Mouse (Mus musculus) intestine, embryonic 16.5 days (tissue): ENCODE data around the gene Ednrb. TPM values are rescaled to one million over a fixed set of nuclear protein-coding genes. Genes with fewer than 3 reads are reported as not detected.

ENCODE experiments used
- ATAC-seq: fragments of 200-750 bp; cut with Nextera tagmentation; 2 replicates; pipeline ENCODE4 v1.8.0; 2017; ENCODE audit warnings: moderate TSS enrichment, moderate library complexity
- H3K27ac ChIP-seq: fragments of 300-500 bp; sonication (generic); 2 replicates; pipeline ENCODE4 v1.5.1; 2014; ENCODE audit warnings: mild to moderate bottlenecking, low read length
- H3K27me3 ChIP-seq: fragments of 300-500 bp; sonication (generic); replicated peaks from 2 replicates; pipeline ENCODE4 v1.6.1; 2014; ENCODE audit warnings: low read length, control low read depth, mixed read lengths; ENCODE audit not compliant: control insufficient read depth, insufficient read depth
- H3K36me3 ChIP-seq: fragments of 300-500 bp; sonication (generic); 2 replicates; pipeline ENCODE4 v1.6.1; 2014; ENCODE audit warnings: low read length, control low read depth; ENCODE audit not compliant: control insufficient read depth, insufficient read depth
- H3K4me1 ChIP-seq: fragments of 300-500 bp; sonication (generic); 2 replicates; pipeline ENCODE4 v1.6.1; 2014; ENCODE audit warnings: low read length, control low read depth, mixed read lengths; ENCODE audit not compliant: control insufficient read depth, insufficient read depth
- H3K4me2 ChIP-seq: fragments of 300-500 bp; sonication (generic); 2 replicates; pipeline ENCODE4 v1.6.1; 2014; ENCODE audit warnings: low read depth, low read length, control low read depth
- H3K4me3 ChIP-seq: fragments of 300-500 bp; sonication (generic); 2 replicates; pipeline ENCODE4 v1.5.1; 2014; ENCODE audit warnings: mild to moderate bottlenecking, low read length
- H3K9ac ChIP-seq: fragments of 300-500 bp; sonication (generic); 2 replicates; pipeline ENCODE4 v1.6.1; 2014; ENCODE audit warnings: low read depth, low read length
- H3K9me3 ChIP-seq: fragments of 300-500 bp; sonication (generic); 2 replicates; pipeline ENCODE4 v1.6.1; 2016; ENCODE audit warnings: low read length, control low read depth; ENCODE audit not compliant: control insufficient read depth
- WGBS: fragments of 180-500 bp; shearing (Covaris S2); extraction: QIAGEN DNeasy Blood & Tissue Kit; methylation state at CpG from one replicate; pipeline ENCODE4 v1.1.7; 2014; 5-methylcytosine and 5-hydroxymethylcytosine counted together
- polyA plus RNA-seq: library from polyadenylated mRNA; unstranded; fragments of >200 nt; fragmentation: Nextera tagmentation; extraction: Ambion mirVana; gene quantifications from 2 replicates; pipeline ENCODE4 v1.2.1, GENCODE M21; 2015

Gene Ednrb
- polyA plus RNA-seq, 1 experiment from 2014 or later, result 133 TPM

GRCm38 (mm10) chr14:103850071-103850845, 6.1 kb upstream of the Ednrb start:
- H3K36me3 ChIP-seq, result no peaks in the 10 kb centered on the region
- H3K4me1 ChIP-seq, result no peaks in the 10 kb centered on the region
- no peak overlapping the region for H3K27ac ChIP-seq
- H3K4me3 ChIP-seq, result no peak overlapping the region
- no peak for ATAC-seq
- H3K4me2 ChIP-seq, result no peak overlapping the region
- 79% methylated on average over 7 of the region's 7 CpGs for WGBS
- H3K9me3 ChIP-seq, result no peaks in the 10 kb centered on the region
- no peaks in the 10 kb centered on the region for H3K27me3 ChIP-seq
- no peak overlapping the region for H3K9ac ChIP-seq

- 93% methylated on average over 2 of the region's 2 CpGs for WGBS
- Histone ChIP-seq H3K36me3 (no peaks in the 10 kb centered on the region), H3K27me3 (peaks cover 6% of the 10 kb centered on the region; the same call in 1 of the 2 replicates), H3K4me2 (no peak overlapping the region), H3K9me3 (no peaks in the 10 kb centered on the region), H3K27ac (no peak overlapping the region), H3K9ac (no peak overlapping the region), H3K4me1 (peaks cover 6% of the 10 kb centered on the region; the same call in 1 of the 2 replicates), H3K4me3 (no peak overlapping the region)
- no peak for ATAC-seq
Measured at GRCm38 (mm10) chr14:103845716-103846115, 1.5 kb upstream of the Ednrb start.

DNA sequence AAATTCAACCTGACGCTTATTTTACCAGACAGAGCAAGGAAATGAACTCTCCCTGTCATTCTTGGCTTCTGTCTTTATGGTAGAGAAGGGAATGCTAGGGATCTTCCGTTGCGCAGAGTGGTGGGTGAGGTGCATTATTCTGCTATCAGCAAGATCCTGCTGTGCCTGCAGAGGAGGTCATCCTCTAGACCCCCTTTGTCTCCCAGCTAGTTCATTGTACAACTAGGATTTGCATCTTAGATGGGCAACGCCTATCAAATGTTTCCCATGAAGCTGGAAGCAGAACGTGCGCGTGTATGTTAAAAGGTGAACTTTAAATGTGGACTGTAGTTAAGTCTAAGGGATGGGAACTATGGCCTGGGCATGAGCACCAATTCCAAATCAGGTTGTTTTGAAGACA, 742 bp upstream of the Ednrb start:
- H3K9ac ChIP-seq, result no peak overlapping the region
- peaks cover 6% of the 10 kb centered on the region; the same call in 1 of the 2 replicates for H3K27me3 ChIP-seq
- H3K27ac ChIP-seq, result 0 out of 2 replicates have a peak overlapping the region, but pooled peaks have one; percentile 2
- no peak for ATAC-seq
- no peak overlapping the region for H3K4me3 ChIP-seq
- H3K36me3 ChIP-seq, result no peaks in the 10 kb centered on the region
- no peak overlapping the region for H3K4me2 ChIP-seq
- 82% methylated on average over 7 of the region's 7 CpGs for WGBS
- H3K4me1 ChIP-seq, result peaks cover 6% of the 10 kb centered on the region; the same call in 1 of the 2 replicates
- no peaks in the 10 kb centered on the region for H3K9me3 ChIP-seq

DNA sequence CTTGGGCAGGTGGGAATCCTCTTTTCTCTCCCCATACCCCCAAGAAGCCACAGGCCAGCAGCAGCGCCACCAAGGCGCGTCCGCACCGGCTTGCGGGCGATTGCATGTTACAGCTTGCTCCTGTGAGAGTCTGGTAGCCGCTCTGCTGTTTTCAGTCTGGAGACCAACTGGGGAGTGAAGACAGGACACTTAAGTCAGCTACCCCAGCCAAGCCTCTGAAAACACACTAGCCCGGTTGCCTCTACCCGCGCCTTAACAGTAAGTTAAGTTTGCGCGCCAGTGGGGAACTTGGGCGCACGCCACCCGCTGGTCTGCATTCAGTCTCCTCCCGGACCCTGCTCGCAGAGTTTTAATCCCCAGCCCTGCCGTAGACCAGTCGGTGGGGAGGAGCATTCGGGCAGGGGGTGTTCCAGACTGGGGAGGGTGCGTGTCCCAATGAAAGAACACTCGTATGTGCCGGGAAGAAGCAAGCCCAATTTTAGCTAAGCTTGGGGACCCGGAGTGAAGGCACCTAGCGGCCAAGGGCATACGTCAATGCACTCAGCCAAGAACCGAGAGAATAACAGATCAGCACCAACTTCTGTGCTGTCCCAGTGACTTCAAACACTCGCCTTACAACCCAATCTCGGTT, 716 bp downstream of the Ednrb start:
- Histone ChIP-seq H3K4me1 (peaks cover 6% of the 10 kb centered on the region; the same call in 1 of the 2 replicates), H3K4me3 (peak overlapping the region; percentile 57), H3K4me2 (peak overlapping the region; percentile 80), H3K36me3 (no peaks in the 10 kb centered on the region), H3K27me3 (peaks cover 6% of the 10 kb centered on the region; the same call in 1 of the 2 replicates), H3K9ac (peak overlapping the region; percentile 72), H3K9me3 (no peaks in the 10 kb centered on the region), H3K27ac (peak overlapping the region; percentile 82)
- peak; percentile 79 for ATAC-seq
- 1% methylated on average over 30 of the region's 30 CpGs for WGBS

DNA sequence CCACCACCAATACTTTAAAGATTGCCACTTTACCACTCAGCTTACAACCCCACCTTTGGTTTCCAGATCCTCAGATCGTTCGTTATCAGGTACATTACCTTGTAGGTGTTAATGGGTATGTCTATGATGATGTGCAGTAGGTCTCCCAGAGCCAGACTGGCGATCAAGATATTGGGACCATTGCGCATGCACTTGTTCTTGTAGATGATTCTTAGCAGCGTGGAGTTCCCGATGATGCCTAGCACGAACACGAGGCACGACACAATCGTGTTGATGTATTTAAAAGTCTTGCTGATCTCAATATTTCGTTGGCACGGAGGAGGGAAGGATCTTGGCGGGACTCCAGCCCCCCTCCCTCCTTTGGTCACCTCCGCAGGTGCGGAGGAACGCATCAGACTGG, 1.3 kb downstream of the Ednrb start:
- Histone ChIP-seq H3K9ac (peak overlapping the region; percentile 72), H3K27me3 (peaks cover 6% of the 10 kb centered on the region; the same call in 1 of the 2 replicates), H3K36me3 (no peaks in the 10 kb centered on the region), H3K4me1 (peaks cover 6% of the 10 kb centered on the region; the same call in 1 of the 2 replicates), H3K27ac (peak overlapping the region; percentile 82), H3K4me2 (peak overlapping the region; percentile 80), H3K4me3 (peak overlapping the region; percentile 57), H3K9me3 (no peaks in the 10 kb centered on the region)
- WGBS, result 9% methylated on average over 16 of the region's 16 CpGs
- no peak for ATAC-seq

DNA sequence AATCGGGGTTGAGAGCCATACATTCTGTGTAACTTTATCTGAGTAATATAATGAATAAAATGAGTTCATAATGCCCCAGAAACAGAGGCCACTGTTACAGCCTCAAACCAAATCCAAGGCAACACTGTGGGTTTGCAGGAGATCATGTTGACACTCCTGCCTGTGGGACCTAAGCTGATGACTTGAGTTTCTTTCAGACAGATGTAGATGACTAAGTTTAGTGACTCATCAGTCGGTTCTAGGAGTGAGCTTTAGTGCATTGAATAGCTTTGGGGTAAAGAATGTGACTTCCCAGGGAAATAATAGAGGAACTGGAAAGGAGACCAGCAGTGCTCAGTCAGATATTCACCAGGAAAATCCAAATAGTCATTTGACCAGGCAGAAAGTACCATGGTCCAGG, 3.8 kb downstream of the Ednrb start:
- H3K27ac ChIP-seq, result no peak overlapping the region
- H3K27me3 ChIP-seq, result peaks cover 6% of the 10 kb centered on the region; the same call in 1 of the 2 replicates
- H3K36me3 ChIP-seq, result no peaks in the 10 kb centered on the region
- peak overlapping the region; percentile 57 for H3K4me3 ChIP-seq
- no peak for ATAC-seq
- no peaks in the 10 kb centered on the region for H3K9me3 ChIP-seq
- WGBS, result 84% methylated on average over 2 of the region's 2 CpGs
- no peak overlapping the region; the same call in 1 of the 2 replicates for H3K4me2 ChIP-seq
- no peak overlapping the region for H3K9ac ChIP-seq
- peaks cover 6% of the 10 kb centered on the region; the same call in 1 of the 2 replicates for H3K4me1 ChIP-seq

DNA sequence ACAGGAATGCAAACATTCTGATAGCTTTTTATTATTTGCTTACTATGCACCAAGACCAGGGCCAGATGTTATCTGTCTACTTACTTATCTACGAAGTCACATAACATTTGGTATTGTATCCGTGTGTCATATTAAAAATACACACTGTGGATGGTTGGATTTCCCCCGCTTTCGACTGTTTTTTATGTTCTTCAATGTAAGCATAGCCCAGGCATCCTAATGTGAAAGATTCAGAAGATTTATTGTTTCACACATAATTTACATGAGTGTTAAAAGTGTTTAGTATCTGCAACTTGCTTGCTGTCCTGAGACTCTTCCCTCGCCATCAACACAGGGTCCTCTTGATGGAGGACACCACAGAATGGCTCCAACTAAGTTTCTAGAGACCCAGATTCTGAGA, 5.3 kb downstream of the Ednrb start:
- H3K4me1 ChIP-seq, result peaks cover 7% of the 10 kb centered on the region; the same call in 1 of the 2 replicates
- H3K9me3 ChIP-seq, result no peaks in the 10 kb centered on the region
- no peak for ATAC-seq
- peak overlapping the region; percentile 9; the same call in 1 of the 2 replicates for H3K27ac ChIP-seq
- H3K4me3 ChIP-seq, result no peak overlapping the region
- peak overlapping the region; percentile 5; the same call in 1 of the 2 replicates for H3K4me2 ChIP-seq
- no peaks in the 10 kb centered on the region for H3K36me3 ChIP-seq
- no peak overlapping the region for H3K9ac ChIP-seq
- 58% methylated on average over 5 of the region's 5 CpGs for WGBS
- H3K27me3 ChIP-seq, result peaks cover 6% of the 10 kb centered on the region; the same call in 1 of the 2 replicates

DNA sequence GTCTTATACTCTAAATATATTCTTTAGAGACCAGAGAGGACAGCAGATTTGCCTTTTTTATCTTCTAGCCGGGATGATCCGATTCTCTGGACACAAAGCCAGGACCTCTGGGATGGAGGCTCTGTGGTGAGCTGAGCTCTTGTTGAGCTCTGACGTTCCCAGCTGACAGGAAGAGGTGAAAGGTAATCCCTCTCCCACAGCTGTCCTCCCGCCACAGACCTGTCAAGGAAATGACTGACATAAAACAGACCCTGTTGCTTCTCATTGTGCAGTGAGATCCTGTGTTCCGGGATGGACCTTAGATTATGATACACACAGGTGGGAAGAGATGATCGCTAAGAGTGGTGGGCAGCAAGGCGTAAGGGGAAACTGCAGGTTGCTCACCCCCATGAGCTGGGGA, 9.6 kb downstream of the Ednrb start:
- peak overlapping the region; percentile 12; the same call in 1 of the 2 replicates for H3K4me2 ChIP-seq
- peak overlapping the region; percentile 33; the same call in 1 of the 2 replicates for H3K27ac ChIP-seq
- no peaks in the 10 kb centered on the region for H3K9me3 ChIP-seq
- no peak overlapping the region for H3K4me3 ChIP-seq
- H3K36me3 ChIP-seq, result no peaks in the 10 kb centered on the region
- peaks cover 11% of the 10 kb centered on the region for H3K4me1 ChIP-seq
- H3K27me3 ChIP-seq, result no peaks in the 10 kb centered on the region
- H3K9ac ChIP-seq, result no peak overlapping the region
- 39% methylated on average over 7 of the region's 7 CpGs for WGBS
- no peak for ATAC-seq

DNA sequence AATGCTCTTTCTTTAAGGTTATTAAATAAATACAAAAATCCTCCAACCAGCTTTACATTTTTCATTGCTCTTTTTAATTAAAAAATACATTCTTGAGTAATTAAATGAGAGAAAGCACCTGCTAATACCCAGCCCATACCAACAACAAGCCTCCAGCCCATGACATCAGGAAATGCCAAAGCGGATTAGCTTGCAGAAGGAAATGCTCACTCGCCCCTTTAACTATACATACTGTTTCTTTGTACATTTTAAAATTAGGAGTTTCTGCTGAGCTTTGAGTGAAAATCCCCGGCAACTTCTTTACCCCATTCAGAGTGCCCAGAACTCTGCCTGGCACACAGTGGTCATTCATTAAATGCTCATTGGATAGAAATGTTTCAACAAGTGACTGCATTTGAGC, 10.1 kb downstream of the Ednrb start:
- H3K27ac ChIP-seq, result 0 out of 2 replicates have a peak overlapping the region, but pooled peaks have one; percentile 33

More for the DNA sequence above, 10.1 kb downstream of the Ednrb start:
- 63% methylated on average over 3 of the region's 3 CpGs for WGBS
- Histone ChIP-seq H3K27me3 (no peaks in the 10 kb centered on the region), H3K4me1 (peaks cover 11% of the 10 kb centered on the region), H3K9me3 (no peaks in the 10 kb centered on the region), H3K4me3 (no peak overlapping the region), H3K36me3 (no peaks in the 10 kb centered on the region), H3K9ac (no peak overlapping the region), H3K4me2 (no peak overlapping the region; the same call in 1 of the 2 replicates)
- ATAC-seq, result no peak
